Mouse (Mus musculus): Measurements from ENCODE around the gene Dcun1d2. TPM values are rescaled to one million over a fixed set of nuclear protein-coding genes. Genes with fewer than 3 reads are reported as not detected.

The Dcun1d2 gene
- polyA plus RNA-seq, 1 experiment from 2014 or later, result 30.9 TPM

GRCm38 (mm10) chr8:13218441-13218840 lies 69.5 kb downstream of the Dcun1d2 start:
- no peak for ATAC-seq (ENCODE audit: insufficient number of reproducible peaks, insufficient read depth, low FRiP score, low read depth)
- Histone ChIP-seq H3K4me3 (ENCODE audit: control insufficient read depth in 1 of 2, insufficient read depth in 1 of 2, low read depth in 1 of 2, low read length in 2 of 2) (no peak overlapping the region), H3K9ac (ENCODE audit: low read length) (no peak overlapping the region), H3K36me3 (ENCODE audit: control insufficient read depth, insufficient read depth, low read length) (peaks cover 42% of the 10 kb centered on the region), H3K9me3 (ENCODE audit: control insufficient read depth, low read length) (no peaks in the 10 kb centered on the region), H3K27me3 (ENCODE audit: control insufficient read depth, insufficient read depth, low read length) (no peaks in the 10 kb centered on the region), H3K4me2 (ENCODE audit: low read length) (no peak overlapping the region), H3K27ac (replicated peaks in 1 of 2; ENCODE audit: control insufficient read depth in 1 of 2, insufficient read depth in 1 of 2, low read depth in 2 of 2, low read length in 2 of 2) (no peak overlapping the region), H3K4me1 (ENCODE audit: control insufficient read depth in 2 of 2, insufficient read depth in 2 of 2, low read length in 2 of 2) (peaks cover 12 to 17% of the 10 kb centered on the region in 2 experiments)
- WGBS, result 84% methylated on average over 4 of the region's 4 CpGs

GRCm38 (mm10) chr8:13217986-13218385 lies 69.9 kb downstream of the Dcun1d2 start:
- Histone ChIP-seq H3K27me3 (ENCODE audit: control insufficient read depth, insufficient read depth, low read length) (no peaks in the 10 kb centered on the region), H3K4me2 (ENCODE audit: low read length) (no peak overlapping the region), H3K4me1 (ENCODE audit: control insufficient read depth in 2 of 2, insufficient read depth in 2 of 2, low read length in 2 of 2) (peaks cover 17 to 22% of the 10 kb centered on the region in 2 experiments), H3K36me3 (ENCODE audit: control insufficient read depth, insufficient read depth, low read length) (peaks cover 37% of the 10 kb centered on the region), H3K9ac (ENCODE audit: low read length) (no peak overlapping the region), H3K27ac (replicated peaks in 1 of 2; ENCODE audit: control insufficient read depth in 1 of 2, insufficient read depth in 1 of 2, low read depth in 2 of 2, low read length in 2 of 2) (no peak overlapping the region), H3K9me3 (ENCODE audit: control insufficient read depth, low read length) (no peaks in the 10 kb centered on the region), H3K4me3 (ENCODE audit: control insufficient read depth in 1 of 2, insufficient read depth in 1 of 2, low read depth in 1 of 2, low read length in 2 of 2) (no peak overlapping the region)
- no peak for ATAC-seq (ENCODE audit: insufficient number of reproducible peaks, insufficient read depth, low FRiP score, low read depth)

GRCm38 (mm10) chr8:13217093-13217492 lies 70.8 kb downstream of the Dcun1d2 start:
- H3K9me3 ChIP-seq (ENCODE audit: control insufficient read depth, low read length), result no peaks in the 10 kb centered on the region
- no peak overlapping the region for H3K9ac ChIP-seq (ENCODE audit: low read length)
- no peak overlapping the region for H3K4me2 ChIP-seq (ENCODE audit: low read length)
- H3K27me3 ChIP-seq (ENCODE audit: control insufficient read depth, insufficient read depth, low read length), result no peaks in the 10 kb centered on the region
- H3K4me1 ChIP-seq (ENCODE audit: control insufficient read depth in 2 of 2, insufficient read depth in 2 of 2, low read length in 2 of 2), result peaks cover 22 to 28% of the 10 kb centered on the region in 2 experiments
- no peak overlapping the region for H3K27ac ChIP-seq (replicated peaks in 1 of 2; ENCODE audit: control insufficient read depth in 1 of 2, insufficient read depth in 1 of 2, low read depth in 2 of 2, low read length in 2 of 2)
- ATAC-seq (ENCODE audit: insufficient number of reproducible peaks, insufficient read depth, low FRiP score, low read depth), result no peak
- WGBS, result 34% methylated on average over 5 of the region's 5 CpGs
- no peak overlapping the region for H3K4me3 ChIP-seq (ENCODE audit: control insufficient read depth in 1 of 2, insufficient read depth in 1 of 2, low read depth in 1 of 2, low read length in 2 of 2)
- peaks cover 28% of the 10 kb centered on the region for H3K36me3 ChIP-seq (ENCODE audit: control insufficient read depth, insufficient read depth, low read length)

- H3K27ac ChIP-seq (replicated peaks in 1 of 2; ENCODE audit: control insufficient read depth in 1 of 2, insufficient read depth in 1 of 2, low read depth in 2 of 2, low read length in 2 of 2), result peak overlapping the region; percentile 46 to 65
- H3K4me2 ChIP-seq (ENCODE audit: low read length), result no peak overlapping the region
- no peak overlapping the region for H3K4me3 ChIP-seq (ENCODE audit: control insufficient read depth in 1 of 2, insufficient read depth in 1 of 2, low read depth in 1 of 2, low read length in 2 of 2)
- peaks cover 22 to 28% of the 10 kb centered on the region in 2 experiments for H3K4me1 ChIP-seq (ENCODE audit: control insufficient read depth in 2 of 2, insufficient read depth in 2 of 2, low read length in 2 of 2)
- H3K36me3 ChIP-seq (ENCODE audit: control insufficient read depth, insufficient read depth, low read length), result peaks cover 21% of the 10 kb centered on the region
- no peak for ATAC-seq (ENCODE audit: insufficient number of reproducible peaks, insufficient read depth, low FRiP score, low read depth)
- H3K27me3 ChIP-seq (ENCODE audit: control insufficient read depth, insufficient read depth, low read length), result no peaks in the 10 kb centered on the region
- 0 out of 2 replicates have a peak overlapping the region, but pooled peaks have one; percentile 34 for H3K9ac ChIP-seq (ENCODE audit: low read length)
- H3K9me3 ChIP-seq (ENCODE audit: control insufficient read depth, low read length), result no peaks in the 10 kb centered on the region
- WGBS, result 63% methylated on average over 8 of the region's 8 CpGs
Measured at GRCm38 (mm10) chr8:13216386-13216785, 71.5 kb downstream of the Dcun1d2 start.

- Histone ChIP-seq H3K27ac (replicated peaks in 1 of 2; ENCODE audit: control insufficient read depth in 1 of 2, insufficient read depth in 1 of 2, low read depth in 2 of 2, low read length in 2 of 2) (peak overlapping the region; percentile 33 to 37), H3K36me3 (ENCODE audit: control insufficient read depth, insufficient read depth, low read length) (no peaks in the 10 kb centered on the region), H3K9ac (ENCODE audit: low read length) (peak overlapping the region; percentile 31; the same call in 1 of the 2 replicates), H3K27me3 (ENCODE audit: control insufficient read depth, insufficient read depth, low read length) (no peaks in the 10 kb centered on the region), H3K4me2 (ENCODE audit: low read length) (peak overlapping the region; percentile 49), H3K9me3 (ENCODE audit: control insufficient read depth, low read length) (no peaks in the 10 kb centered on the region), H3K4me1 (ENCODE audit: control insufficient read depth in 2 of 2, insufficient read depth in 2 of 2, low read length in 2 of 2) (peaks cover 38 to 50% of the 10 kb centered on the region in 2 experiments), H3K4me3 (ENCODE audit: control insufficient read depth in 1 of 2, insufficient read depth in 1 of 2, low read depth in 1 of 2, low read length in 2 of 2) (no peak overlapping the region)
- peak; percentile 25 for ATAC-seq (ENCODE audit: insufficient number of reproducible peaks, insufficient read depth, low FRiP score, low read depth)
- 21% methylated on average over 10 of the region's 10 CpGs for WGBS
Measured at GRCm38 (mm10) chr8:13213479-13214268, 74.3 kb downstream of the Dcun1d2 start.

GRCm38 (mm10) chr8:13209770-13210169 lies 78.2 kb downstream of the Dcun1d2 start:
- H3K9me3 ChIP-seq (ENCODE audit: control insufficient read depth, low read length), result no peaks in the 10 kb centered on the region
- peaks cover 32 to 42% of the 10 kb centered on the region in 2 experiments for H3K4me1 ChIP-seq (ENCODE audit: control insufficient read depth in 2 of 2, insufficient read depth in 2 of 2, low read length in 2 of 2)
- H3K27ac ChIP-seq (replicated peaks in 1 of 2; ENCODE audit: control insufficient read depth in 1 of 2, insufficient read depth in 1 of 2, low read depth in 2 of 2, low read length in 2 of 2), result peak overlapping the region; percentile 92 to 94
- peak; percentile 61 for ATAC-seq (ENCODE audit: insufficient number of reproducible peaks, insufficient read depth, low FRiP score, low read depth)
- no peaks in the 10 kb centered on the region for H3K36me3 ChIP-seq (ENCODE audit: control insufficient read depth, insufficient read depth, low read length)
- no peaks in the 10 kb centered on the region for H3K27me3 ChIP-seq (ENCODE audit: control insufficient read depth, insufficient read depth, low read length)
- WGBS, result 23% methylated on average over 1 of the region's 1 CpGs
- H3K4me3 ChIP-seq (ENCODE audit: control insufficient read depth in 1 of 2, insufficient read depth in 1 of 2, low read depth in 1 of 2, low read length in 2 of 2), result no peak overlapping the region
- H3K9ac ChIP-seq (ENCODE audit: low read length), result peak overlapping the region; percentile 42
- peak overlapping the region; percentile 49 for H3K4me2 ChIP-seq (ENCODE audit: low read length)

GRCm38 (mm10) chr8:13208627-13209355 lies 79.1 kb downstream of the Dcun1d2 start:
- H3K27ac ChIP-seq (replicated peaks in 1 of 2; ENCODE audit: control insufficient read depth in 1 of 2, insufficient read depth in 1 of 2, low read depth in 2 of 2, low read length in 2 of 2), result peak overlapping the region; percentile 92 to 94
- peak overlapping the region; percentile 49 for H3K4me2 ChIP-seq (ENCODE audit: low read length)
- no peaks in the 10 kb centered on the region for H3K27me3 ChIP-seq (ENCODE audit: control insufficient read depth, insufficient read depth, low read length)
- peaks cover 29 to 37% of the 10 kb centered on the region in 2 experiments for H3K4me1 ChIP-seq (ENCODE audit: control insufficient read depth in 2 of 2, insufficient read depth in 2 of 2, low read length in 2 of 2)
- no peaks in the 10 kb centered on the region for H3K9me3 ChIP-seq (ENCODE audit: control insufficient read depth, low read length)
- H3K9ac ChIP-seq (ENCODE audit: low read length), result 0 out of 2 replicates have a peak overlapping the region, but pooled peaks have one; percentile 42
- WGBS, result 33% methylated on average over 6 of the region's 6 CpGs
- H3K36me3 ChIP-seq (ENCODE audit: control insufficient read depth, insufficient read depth, low read length), result no peaks in the 10 kb centered on the region
- no peak overlapping the region for H3K4me3 ChIP-seq (ENCODE audit: control insufficient read depth in 1 of 2, insufficient read depth in 1 of 2, low read depth in 1 of 2, low read length in 2 of 2)
- ATAC-seq (ENCODE audit: insufficient number of reproducible peaks, insufficient read depth, low FRiP score, low read depth), result no peak
